Mouse (Mus musculus) liver, postnatal 0 days (tissue): ENCODE data around the gene 9030025P20Rik.
"Not testable (repeated sequence)": the region's sequence is repeated elsewhere in the genome, so short reads cannot be mapped to it uniquely, and the experiment has no call there.

Experiments used
- CTCF ChIP-seq: sonication (generic); IDR thresholded peaks from 2 replicates; pipeline ENCODE4 v1.5.1; 2016; ENCODE audit warnings: antibody characterized with exemption, low read depth
- EP300 ChIP-seq: IDR thresholded peaks from 2 replicates; pipeline ENCODE4 v1.6.1; 2016; ENCODE audit warnings: antibody characterized with exemption, low read depth, mild to moderate bottlenecking

DNA sequence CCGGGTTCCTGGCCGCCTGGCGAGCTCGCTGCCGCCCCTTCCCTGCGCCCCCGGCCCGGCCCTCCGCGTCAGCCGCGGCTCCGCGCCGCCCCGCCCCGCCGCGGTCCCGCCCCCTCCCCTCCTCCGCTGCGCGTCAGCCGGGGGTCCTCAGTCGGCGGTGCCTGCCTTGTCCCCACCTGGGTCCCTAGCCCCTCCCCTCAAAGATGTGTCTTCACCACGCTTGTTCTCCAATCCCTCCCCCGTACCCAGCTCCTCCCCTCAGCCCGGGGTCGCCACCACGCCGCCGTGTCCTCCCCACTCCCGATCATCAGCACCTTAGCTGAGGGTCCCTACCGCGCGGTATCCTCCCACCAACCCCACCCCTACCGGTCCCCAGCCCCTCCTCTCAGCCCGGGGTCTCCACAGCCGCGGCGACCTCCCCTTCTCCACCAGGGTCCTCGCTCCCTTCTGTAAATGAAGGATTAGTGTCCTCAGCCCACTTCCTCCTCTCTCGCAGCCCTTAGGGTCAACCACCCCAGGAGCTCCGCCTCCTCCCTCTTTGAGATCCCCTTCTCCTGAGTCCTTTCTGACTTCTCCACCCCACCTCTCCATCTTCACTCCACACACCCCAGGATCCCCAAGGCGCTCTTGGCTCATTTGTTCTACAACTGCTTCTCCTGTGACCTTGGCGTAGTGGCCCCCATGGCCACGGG is 46.4 kb downstream of the 9030025P20Rik start:
- not testable (repeated sequence) for TF ChIP-seq CTCF, EP300
